Comparison of ENCODE assay signal across 8 mouse cellular contexts in genomic region chr2:32574497-32574896, GRCm38 (mm10). TPM values are rescaled to one million over a fixed set of nuclear protein-coding genes. Genes with fewer than 3 reads are reported as not detected.
DNase-seq lines count a peak whose midpoint lies in the region; ATAC-seq and TF ChIP-seq lines count a peak whose summit lies in the region.
"Had no signal": no experiment of that assay in that cellular context is flagged by ENCODE, and none has a peak within 500 bp of the region (broad histone marks: within the 10 kb centered on the region; RNA-seq: fewer than 3 reads in every experiment).

Pip5kl1 (plus strand) TSS chr2:32574797.

- 74% methylated on average over 6 of the region's 6 CpGs for WGBS in lung, embryonic 14.5 days
- 78% methylated on average over 6 of the region's 6 CpGs for WGBS in forebrain, embryonic 13.5 days
- WGBS in limb, embryonic 11.5 days, result 78% methylated on average over 6 of the region's 6 CpGs
- 62% methylated on average over 6 of the region's 6 CpGs for WGBS in olfactory bulb, adult 2 months

- H3K4me2 ChIP-seq in lung, embryonic 14.5 days, result peak within 1 kb of the TSS; percentile 85
- peak within 1 kb of the TSS; percentile 99 for H3K4me2 ChIP-seq in forebrain, embryonic 13.5 days
- peak within 1 kb of the TSS; percentile 81 for H3K4me2 ChIP-seq in limb, embryonic 11.5 days (ENCODE audit: low read depth, severe bottlenecking)

- no peak within 1 kb of the TSS for H3K27ac ChIP-seq in lung, embryonic 14.5 days (ENCODE audit: low read depth)
- no peak within 1 kb of the TSS for H3K27ac ChIP-seq in forebrain, embryonic 13.5 days
- H3K27ac ChIP-seq in limb, embryonic 11.5 days (replicated peaks; ENCODE audit: low read depth, low read length), result no peak within 1 kb of the TSS
- 0 out of 2 replicates have a peak within 1 kb of the TSS, but pooled peaks have one; percentile 11 for H3K27ac ChIP-seq in olfactory bulb, adult 2 months (ENCODE audit: insufficient read depth, low read depth, low read length)

- H3K9me3 ChIP-seq in lung, embryonic 14.5 days (ENCODE audit: low read depth, low read length), result no peaks in the 10 kb centered on the region
- H3K9me3 ChIP-seq in forebrain, embryonic 13.5 days (replicated peaks), result no peaks in the 10 kb centered on the region
- H3K9me3 ChIP-seq in limb, embryonic 11.5 days (ENCODE audit: control insufficient read depth, low read length), result no peaks in the 10 kb centered on the region

- no peak for TF ChIP-seq POLR2A in olfactory bulb, adult 2 months (IDR thresholded peaks at IDR 0.05; ENCODE audit: insufficient read depth, low read depth, low read length)

- H3K4me1 ChIP-seq in lung, embryonic 14.5 days (ENCODE audit: insufficient read depth), result peaks cover 3% of the 10 kb centered on the region; the same call in 1 of the 2 replicates
- peaks cover 23% of the 10 kb centered on the region for H3K4me1 ChIP-seq in forebrain, embryonic 13.5 days
- peaks cover 8% of the 10 kb centered on the region for H3K4me1 ChIP-seq in limb, embryonic 11.5 days (ENCODE audit: control insufficient read depth, insufficient read depth, low read length)
- peaks cover 17% of the 10 kb centered on the region for H3K4me1 ChIP-seq in olfactory bulb, adult 2 months (ENCODE audit: control insufficient read depth, insufficient read depth, low read length)

- no peak for TF ChIP-seq CTCF in lung, embryonic 14.5 days (IDR thresholded peaks at IDR 0.05; ENCODE audit: low read depth)
- no peak; the same call in 1 of the 2 replicates for TF ChIP-seq CTCF in olfactory bulb, adult 2 months (IDR thresholded peaks at IDR 0.05; ENCODE audit: insufficient read depth, low read depth, low read length)

- H3K4me3 ChIP-seq in lung, embryonic 14.5 days (ENCODE audit: low read depth, low read length), result peak within 1 kb of the TSS; percentile 40
- peak within 1 kb of the TSS; percentile 57 for H3K4me3 ChIP-seq in forebrain, embryonic 13.5 days
- H3K4me3 ChIP-seq in limb, embryonic 11.5 days (ENCODE audit: low read depth, low read length), result peak within 1 kb of the TSS; percentile 52
- H3K4me3 ChIP-seq in olfactory bulb, adult 2 months (ENCODE audit: insufficient read depth, low read depth, low read length), result peak within 1 kb of the TSS; percentile 60

- 0 out of 2 replicates have a peak within 1 kb of the TSS, but pooled peaks have one; percentile 20 for H3K9ac ChIP-seq in lung, embryonic 14.5 days
- peak within 1 kb of the TSS; percentile 73 for H3K9ac ChIP-seq in forebrain, embryonic 13.5 days
- peak within 1 kb of the TSS; percentile 58 for H3K9ac ChIP-seq in limb, embryonic 11.5 days (ENCODE audit: low read length)

- ATAC-seq in lung, embryonic 14.5 days (ENCODE audit: insufficient read depth), result no peak
- ATAC-seq in forebrain, embryonic 13.5 days, result no peak
- ATAC-seq in limb, embryonic 11.5 days (ENCODE audit: insufficient number of reproducible peaks, low FRiP score, low TSS enrichment, low read depth), result no peak

- no peak for DNase-seq in lung, embryonic 14.5 days
- no peak for DNase-seq in lung, postnatal 14 days
- no peak for DNase-seq in limb, embryonic 11.5 days (ENCODE audit: low spot score)
- DNase-seq in adipocyte (ENCODE audit: low spot score), result no peak
- no peak for DNase-seq in ovary, postnatal 10 days (ENCODE audit: low spot score)
- DNase-seq: gastrocnemius, postnatal 25 days had no signal

- H3K36me3 ChIP-seq in lung, embryonic 14.5 days (ENCODE audit: insufficient read depth), result peaks cover 11% of the 10 kb centered on the region; the same call in 1 of the 2 replicates
- peaks cover 8% of the 10 kb centered on the region for H3K36me3 ChIP-seq in forebrain, embryonic 13.5 days (ENCODE audit: poor library complexity, severe bottlenecking)
- peaks cover 2% of the 10 kb centered on the region; the same call in 1 of the 2 replicates for H3K36me3 ChIP-seq in limb, embryonic 11.5 days (ENCODE audit: control insufficient read depth, insufficient read depth, low read length)

- H3K27me3 ChIP-seq in lung, embryonic 14.5 days (ENCODE audit: insufficient read depth, low read length), result 0 out of 2 replicates have a peak, but pooled peaks cover 9% of the 10 kb centered on the region
- peaks cover 22% of the 10 kb centered on the region for H3K27me3 ChIP-seq in forebrain, embryonic 13.5 days
- peaks cover 14% of the 10 kb centered on the region for H3K27me3 ChIP-seq in limb, embryonic 11.5 days (ENCODE audit: control insufficient read depth, insufficient read depth, low read length)

RNA-seq across cellular contexts. Expression of gene Pip5kl1, which starts in this region (rescaled TPM):
- 0.50 and 0.70 TPM in 2 replicates for polyA plus RNA-seq in lung, embryonic 14.5 days (2014; fragmentation: Nextera tagmentation; extraction: Ambion mirVana)
- polyA plus RNA-seq in forebrain, embryonic 13.5 days (2015; fragmentation: Nextera tagmentation; extraction: Ambion mirVana), result 1.7 and 3.4 TPM in 2 replicates
- 3.3 and 4.0 TPM in 2 replicates for polyA plus RNA-seq in limb, embryonic 11.5 days (2014; fragmentation: Nextera tagmentation; extraction: Ambion mirVana)
- not detected in 2 replicates for polyA plus RNA-seq in olfactory bulb, adult 2 months (2012; ENCODE audit: insufficient read depth, insufficient read length, low replicate concordance, missing spikeins)

Comparison
In these comparisons a context has a peak if more than half of its experiments do, and no peak if none do; other contexts are left out.
1. H3K9ac ChIP-seq: peak in every context shown above with its lines; median percentile 73 in forebrain, embryonic 13.5 days; 58 in limb, embryonic 11.5 days; 20 in lung, embryonic 14.5 days.